Mouse (Mus musculus) CD4-positive, CD25-positive, alpha-beta regulatory T cell, adult 4 months (primary cell): Measurements from ENCODE around the gene Atg101. TPM values are rescaled to one million over a fixed set of nuclear protein-coding genes. Genes with fewer than 3 reads are reported as not detected.

Source experiments
- ATAC-seq: one replicate; pipeline ENCODE4 v1.8.0; 2017
- polyA plus RNA-seq, 2 experiments: library from polyadenylated mRNA; unstranded; fragments of 100-300 nt; shearing (Covaris generic); gene quantifications; one replicate each; pipeline ENCODE4 v1.2.1; 2017

The Atg101 gene
- polyA plus RNA-seq, 2 experiments from 2014 or later: 67.8 to 79.0 TPM

- ATAC-seq: no peak
Observed at GRCm38 (mm10) chr15:101255842-101256462, 28.1 kb upstream of the Atg101 start.

DNA sequence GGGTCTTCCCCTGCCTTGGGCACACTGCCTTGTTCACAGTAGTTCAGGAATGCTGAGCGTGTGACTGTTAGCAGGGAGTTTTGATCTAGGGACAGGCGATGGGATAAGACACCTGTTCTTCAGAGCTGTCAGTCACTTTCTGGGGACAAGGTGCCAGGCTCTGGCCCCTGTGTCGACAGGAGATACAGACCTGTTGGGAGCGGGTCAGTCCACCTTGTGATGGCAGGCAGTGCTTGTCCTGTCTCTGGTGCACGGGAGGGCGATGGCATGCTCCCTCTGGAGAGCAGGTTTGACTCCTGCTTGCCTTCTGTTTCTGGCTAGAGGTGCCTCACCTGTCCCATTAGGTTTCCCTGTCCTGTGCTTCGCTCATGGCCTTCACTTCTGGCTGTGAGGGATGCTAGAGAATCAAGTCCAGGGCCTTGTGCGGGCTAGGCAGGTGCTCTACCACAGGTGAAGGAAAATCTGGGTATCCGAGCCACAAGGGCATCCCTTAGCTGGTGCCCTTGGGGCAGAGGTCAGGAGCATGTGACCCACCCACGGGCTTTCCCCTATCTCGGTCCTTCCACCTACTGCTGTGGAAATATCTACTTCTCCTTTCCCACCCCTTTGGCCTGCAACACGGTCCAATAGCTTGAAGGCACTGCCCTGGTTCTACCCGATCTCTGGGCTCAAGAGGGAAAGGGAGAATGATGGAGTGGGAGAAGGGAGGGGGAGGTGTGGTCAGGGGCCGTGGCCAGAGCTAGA lies 27.4 kb upstream of the Atg101 start:
- ATAC-seq: no peak

DNA sequence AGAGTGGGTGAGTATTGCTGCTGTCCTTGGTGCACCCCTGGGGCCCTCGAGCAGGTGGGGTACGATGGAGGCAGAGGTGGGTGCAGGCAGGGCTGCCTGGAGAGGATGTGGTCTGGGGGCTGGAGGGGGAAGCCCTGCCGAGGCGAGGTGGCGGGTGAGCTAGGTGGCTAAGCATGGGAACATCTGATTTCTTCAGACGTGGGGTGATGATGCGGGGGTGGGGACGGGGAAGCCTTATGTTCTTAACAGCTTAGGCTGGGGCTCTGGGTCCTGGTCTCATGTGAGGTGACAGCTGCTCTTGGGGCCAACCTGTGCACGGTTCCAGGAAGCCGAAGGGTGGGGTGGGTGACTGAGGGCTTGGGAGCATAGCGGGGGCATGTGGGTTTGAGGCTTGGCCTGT lies 25.7 kb upstream of the Atg101 start:
- ATAC-seq: peak; percentile 66

DNA sequence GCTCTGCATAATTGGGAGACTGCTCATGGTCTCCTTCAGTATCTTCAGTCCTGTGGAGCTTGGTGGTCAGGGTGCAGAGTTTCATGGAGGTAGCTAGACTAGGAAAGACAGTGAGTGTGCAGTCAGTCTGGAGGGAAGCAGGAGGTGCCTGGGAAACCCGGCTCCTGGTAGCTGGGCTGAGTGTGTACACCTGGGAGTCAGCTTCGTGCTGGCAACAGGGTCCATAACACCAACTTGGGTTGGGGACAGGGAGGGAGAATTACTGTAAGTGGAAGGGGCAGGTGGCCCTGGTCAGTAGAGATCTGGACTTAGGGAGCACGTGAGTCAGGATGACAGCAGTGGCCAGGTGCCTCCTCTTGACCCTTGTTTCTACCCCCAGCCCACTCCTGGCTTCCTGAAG lies 24.1 kb upstream of the Atg101 start:
- no peak for ATAC-seq

DNA sequence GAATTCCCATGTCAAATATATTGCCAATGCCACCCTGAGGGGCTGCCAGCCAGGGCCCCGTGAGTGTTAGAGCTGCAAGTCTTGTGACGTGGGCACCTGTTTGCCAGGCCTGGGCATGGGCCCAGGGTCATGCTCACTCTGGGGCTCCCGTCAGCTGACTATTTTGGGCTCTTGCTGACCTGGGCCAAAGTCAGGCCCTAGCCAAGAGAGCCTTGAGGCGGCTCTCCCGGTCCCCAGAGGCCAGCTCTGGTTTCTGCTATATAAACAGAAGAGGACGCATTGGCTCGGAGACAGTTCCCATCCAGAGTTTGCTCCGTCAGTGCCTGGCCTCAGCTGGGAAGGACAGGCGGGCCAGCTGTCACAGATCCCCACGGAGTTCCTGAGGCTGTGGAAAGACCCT lies 23.7 kb upstream of the Atg101 start:
- no peak for ATAC-seq

DNA sequence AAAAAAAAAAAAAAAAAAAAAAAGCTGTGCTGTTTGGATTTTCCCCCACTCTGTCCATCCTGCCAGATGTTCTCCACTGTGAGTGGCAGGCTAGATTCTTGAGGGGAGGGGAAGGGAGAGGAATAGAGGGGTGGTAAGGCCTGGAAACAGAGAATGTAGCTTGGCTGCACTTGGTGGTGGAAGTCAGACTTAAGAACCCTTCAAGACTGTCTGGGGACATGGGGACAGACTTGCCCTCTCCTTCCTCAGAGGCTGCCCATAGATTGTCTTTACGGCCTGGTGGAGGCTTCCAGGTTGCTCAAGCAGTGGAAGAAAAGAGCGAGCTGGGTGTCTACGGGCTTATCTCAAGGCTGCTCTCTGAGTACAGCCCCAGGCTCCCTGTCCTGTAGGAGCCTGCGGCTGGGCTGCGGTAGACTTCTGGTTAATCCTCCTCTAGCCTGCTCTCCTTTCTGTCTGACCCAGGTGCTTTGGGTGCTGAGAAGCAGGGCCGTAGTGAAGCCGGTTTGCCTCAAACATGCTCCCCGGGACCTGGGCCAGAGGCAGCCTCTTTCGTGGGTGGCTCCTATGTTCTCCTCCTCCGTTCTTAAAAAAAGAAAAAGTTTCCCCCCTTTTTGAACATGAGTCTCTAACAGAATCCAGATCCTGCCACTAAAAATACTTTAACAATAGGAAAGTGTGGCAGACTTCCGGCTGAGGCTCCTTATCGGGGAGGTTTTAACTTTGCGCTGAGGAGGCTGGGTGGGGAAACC lies 23.0 kb upstream of the Atg101 start:
- no peak for ATAC-seq

GRCm38 (mm10) chr15:101262502-101262901 lies 21.6 kb upstream of the Atg101 start:
- no peak for ATAC-seq

DNA sequence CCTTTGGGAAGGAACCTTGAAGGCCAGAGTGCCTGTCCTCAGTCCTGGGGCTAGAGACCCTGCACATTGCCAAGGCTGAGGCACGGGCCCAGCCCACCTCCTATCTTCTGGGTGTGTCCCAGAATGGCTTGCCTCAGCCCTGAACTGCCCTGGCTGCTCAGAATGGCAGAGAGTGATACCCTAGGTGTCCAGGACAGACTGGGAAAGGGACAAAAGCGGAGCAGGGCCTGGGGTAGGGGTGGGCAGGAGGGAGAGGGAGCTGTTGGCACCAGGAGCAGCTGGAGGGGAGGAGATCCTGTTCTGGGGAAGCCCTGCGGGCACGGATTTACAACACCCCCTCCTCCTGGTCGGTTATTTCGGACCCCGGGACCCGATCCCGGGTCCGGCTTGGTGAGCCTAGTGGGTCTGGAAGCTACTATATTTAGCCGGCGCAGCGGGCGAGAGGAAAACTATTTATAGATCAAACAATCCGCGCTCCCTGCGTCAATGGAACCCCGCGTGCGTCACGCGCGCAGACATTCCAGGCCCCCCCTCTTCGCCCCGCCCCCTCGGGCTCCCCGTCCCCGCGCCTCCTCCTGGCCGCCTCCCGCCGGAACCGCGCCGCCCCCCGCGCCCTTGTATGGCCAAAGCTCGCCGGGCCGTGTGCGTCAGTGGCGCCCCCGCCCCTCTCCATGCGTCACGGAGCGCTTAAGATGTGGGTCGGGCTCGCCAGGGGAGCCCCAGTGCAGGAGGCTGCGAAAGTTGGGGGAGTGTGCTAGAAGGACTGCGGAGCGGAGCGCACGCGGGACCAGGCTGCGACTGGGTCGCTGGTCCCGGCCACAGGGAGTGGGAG lies 17.7 kb upstream of the Atg101 start:
- ATAC-seq: peak; percentile 87

DNA sequence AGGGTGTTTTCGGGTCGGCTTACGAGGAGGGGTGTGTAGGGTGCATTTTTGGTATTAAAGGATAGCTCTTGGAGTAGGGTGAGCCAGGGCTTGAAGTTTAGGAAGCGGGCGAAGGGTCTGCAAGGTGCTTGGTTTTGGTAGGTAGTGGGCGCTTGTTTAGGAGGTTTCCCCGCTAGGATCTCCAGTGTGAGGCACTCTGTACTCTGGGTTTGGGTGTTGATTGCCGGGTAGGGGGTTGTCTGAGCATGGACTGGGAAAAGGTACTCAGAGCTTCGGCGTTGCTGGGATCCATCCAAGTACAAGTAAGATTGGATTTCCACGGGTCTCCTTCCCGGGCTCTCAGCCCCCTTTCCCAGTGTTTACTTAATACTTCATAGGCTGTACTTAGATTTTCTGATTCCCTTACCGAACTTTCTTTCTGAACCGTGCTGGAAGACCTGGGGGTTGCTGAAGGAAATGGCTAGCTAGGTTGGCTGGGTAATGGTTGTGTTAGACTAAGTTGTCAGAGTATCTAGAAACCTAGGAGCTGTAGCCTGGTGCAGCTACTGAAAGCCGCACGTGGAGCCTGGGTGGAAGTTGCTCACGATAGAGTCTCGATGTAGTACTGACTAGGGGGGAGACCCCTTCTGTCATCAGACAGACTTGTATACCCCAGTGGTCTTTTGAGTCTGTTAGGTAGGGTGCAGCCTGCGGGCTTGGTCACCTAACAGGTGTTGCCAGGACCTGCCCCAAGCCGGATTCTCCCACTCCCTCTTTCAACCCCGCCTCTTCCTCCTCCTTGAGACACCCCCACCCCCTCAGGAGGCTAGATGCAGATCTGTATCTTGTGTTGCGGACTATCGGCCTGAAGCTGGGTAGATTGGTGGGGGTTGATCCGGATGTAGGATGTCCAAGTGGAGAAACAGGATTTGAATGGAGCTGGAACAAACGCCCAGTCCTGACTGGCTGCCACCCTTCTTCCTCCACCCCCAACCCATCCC lies 16.7 kb upstream of the Atg101 start:
- ATAC-seq: peak; percentile 31

DNA sequence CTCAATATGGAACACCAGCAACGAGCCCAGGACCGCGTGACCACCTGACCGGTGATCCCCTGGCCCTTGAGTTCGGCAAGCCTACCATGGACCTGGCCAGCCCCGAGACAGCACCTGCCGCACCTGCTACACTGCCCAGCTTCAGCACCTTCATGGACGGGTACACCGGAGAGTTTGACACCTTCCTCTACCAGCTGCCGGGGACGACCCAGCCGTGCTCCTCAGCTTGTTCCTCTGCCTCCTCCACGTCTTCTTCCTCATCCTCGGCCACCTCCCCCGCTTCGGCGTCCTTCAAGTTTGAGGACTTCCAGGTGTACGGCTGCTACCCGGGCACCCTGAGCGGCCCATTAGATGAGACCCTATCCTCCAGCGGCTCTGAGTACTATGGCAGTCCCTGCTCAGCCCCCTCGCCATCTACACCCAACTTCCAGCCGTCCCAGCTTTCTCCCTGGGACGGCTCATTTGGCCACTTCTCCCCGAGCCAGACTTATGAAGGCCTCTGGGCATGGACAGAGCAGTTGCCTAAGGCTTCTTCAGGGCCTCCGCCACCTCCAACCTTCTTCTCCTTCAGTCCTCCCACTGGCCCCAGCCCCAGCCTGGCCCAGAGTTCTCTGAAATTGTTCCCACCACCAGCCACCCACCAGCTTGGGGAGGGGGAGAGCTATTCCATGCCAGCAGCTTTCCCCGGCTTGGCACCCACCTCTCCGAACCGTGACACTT lies 13.8 kb upstream of the Atg101 start:
- no peak for ATAC-seq

DNA sequence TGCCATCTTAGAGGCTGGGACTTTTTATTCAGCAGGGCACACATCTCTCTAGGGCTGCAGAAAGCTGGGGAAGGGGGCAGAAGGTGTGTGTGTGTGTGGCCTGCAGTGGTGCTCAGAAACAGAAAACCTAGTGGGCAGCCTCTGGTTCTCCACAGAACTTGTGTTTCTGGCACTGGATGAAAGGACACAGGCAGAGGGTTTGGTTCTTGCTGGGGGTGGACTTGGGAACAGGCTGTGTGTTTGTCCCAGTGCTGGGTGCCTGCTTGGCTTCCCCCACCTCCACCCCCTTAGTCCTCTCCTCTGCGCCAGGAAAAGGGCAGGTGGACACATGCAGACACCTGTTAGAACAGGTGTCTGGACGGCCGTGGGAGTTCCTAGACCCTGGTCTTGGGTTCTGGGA lies 13.0 kb upstream of the Atg101 start:
- ATAC-seq: no peak

DNA sequence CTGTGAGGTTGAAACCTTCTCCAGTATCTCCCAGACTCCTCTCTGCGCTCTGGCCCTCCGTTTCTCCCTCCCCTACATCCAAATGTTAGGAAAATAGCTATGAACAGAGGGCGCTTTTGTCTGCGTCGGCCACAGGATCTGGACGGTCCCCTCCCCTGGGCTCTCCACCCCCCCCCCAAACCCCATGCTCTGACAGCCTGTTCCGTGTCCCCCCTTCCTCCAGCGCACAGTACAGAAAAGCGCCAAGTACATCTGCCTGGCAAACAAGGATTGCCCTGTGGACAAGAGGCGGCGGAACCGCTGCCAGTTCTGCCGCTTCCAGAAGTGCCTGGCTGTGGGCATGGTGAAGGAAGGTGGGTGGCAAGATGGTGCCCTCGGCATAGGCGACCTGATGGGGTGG lies 12.6 kb upstream of the Atg101 start:
- ATAC-seq: no peak

DNA sequence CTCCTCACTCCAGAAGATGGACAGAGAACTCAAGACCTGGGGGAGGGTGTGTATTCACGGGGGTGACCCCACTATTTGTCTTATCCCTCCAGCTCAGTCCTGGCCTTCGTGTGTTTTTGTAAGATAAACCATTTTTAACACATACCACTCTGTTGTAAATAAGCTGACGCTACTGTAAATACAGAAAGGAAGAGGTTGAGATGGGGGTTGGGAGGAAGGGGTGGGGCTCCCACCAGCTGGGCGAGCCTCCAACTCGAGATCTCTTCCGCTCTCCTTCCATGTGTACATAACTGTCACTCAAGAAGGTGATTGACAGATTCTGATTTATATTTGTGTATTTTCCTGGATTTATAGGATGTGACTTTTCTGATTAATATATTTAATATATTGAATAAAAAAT lies 9.7 kb upstream of the Atg101 start:
- ATAC-seq: peak; percentile 76

DNA sequence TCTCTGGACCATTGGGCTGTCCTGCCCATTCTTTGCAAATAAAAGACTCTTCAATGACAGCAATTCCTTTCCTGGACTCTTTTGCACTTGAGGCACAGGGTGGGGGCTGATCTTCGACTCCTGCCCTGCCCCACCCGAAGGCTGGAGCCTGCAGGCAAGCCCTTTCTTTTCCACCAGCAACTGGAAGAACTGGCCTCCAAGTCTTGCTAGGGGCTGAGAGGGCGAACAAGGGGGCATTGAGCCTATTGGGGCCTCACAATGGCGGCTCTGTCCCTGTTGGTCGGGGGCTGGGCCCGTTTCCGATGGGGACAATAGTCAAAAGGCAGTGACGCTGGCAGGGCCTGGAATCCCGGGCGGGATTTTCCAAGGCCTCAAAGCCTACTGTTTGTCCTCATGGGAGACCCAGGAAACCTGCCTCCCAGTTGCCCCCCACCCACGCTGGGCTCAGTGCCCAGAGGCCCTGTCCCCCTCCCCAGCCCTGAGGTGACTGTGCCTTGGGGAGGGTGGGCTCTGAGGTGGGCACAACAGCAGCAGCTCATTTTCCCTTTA lies 6.6 kb upstream of the Atg101 start:
- ATAC-seq: no peak

DNA sequence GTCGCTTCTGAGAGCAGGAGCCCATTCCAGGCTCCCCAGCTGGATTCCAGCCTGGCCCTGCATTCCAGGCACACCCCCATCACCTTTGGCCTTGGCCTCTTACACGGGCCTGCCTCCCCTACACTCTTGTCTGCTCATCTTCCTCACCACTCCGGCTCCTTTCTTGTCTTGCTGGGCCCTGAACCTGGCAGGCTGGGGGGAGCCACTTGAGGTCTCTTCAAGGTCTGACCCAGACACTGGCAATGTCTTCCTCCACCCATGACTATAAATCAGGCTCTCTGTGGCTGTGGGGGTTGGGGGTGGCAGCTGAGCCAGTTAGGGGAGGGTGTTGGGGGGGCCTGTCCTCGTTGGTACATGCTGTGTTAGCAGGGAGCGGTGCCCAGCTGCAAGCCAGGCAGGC lies 5.5 kb upstream of the Atg101 start:
- no peak for ATAC-seq

- no peak for ATAC-seq
Observed at GRCm38 (mm10) chr15:101279430-101279999, 4.6 kb upstream of the Atg101 start.

DNA sequence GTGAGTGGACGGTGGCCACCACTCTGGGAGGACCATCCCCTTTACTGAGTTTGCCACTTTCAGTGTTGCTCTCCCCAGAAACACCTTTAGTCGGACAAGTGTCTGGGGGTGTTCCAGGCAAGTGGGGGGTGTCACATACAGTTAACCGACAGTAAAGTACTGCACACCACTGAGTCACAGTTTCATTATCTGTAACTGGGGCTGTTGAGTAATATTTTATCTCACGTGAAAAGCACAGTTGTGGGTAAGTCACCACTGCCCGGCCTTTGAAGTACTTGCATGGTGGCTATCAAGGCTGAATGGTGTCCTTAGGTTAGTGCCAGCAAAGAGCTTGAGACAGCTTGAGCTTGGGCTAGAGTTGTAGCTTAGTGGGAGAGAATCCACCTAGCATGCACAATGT lies 1.6 kb upstream of the Atg101 start:
- ATAC-seq: no peak

DNA sequence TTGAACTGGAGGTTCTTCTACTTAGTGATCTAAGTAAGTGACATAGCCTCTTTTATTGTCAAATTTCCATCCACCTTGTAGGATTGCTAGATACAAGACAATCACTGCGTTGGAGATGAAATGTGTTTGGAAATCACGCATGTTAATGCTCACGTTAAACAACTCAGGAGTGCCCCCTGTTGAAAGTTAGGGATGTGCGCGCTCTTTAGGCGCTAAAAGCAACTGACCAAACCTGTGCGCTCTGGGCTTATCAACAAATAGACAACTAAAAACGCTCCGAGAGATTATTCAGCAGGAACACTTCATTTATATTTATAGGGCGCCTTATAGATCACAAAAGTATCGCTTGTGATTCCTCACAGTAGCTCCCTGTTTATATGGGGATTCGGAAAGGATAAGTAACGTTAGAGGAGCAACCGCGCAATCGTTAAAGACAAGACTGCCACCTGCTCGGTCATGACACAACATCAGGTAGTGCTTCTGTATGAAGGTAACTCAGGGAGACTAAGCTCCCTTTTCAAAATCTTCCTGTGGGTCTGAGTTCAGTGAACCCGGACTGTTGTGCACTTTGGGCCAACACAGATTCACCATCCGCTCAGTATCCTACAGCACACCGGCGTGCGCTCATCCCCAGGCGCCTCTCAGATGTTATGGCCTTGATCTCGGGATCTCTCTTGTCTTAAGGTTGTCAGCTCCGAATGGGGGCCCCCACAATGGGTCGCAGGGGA lies 725 bp upstream of the Atg101 start:
- peak; percentile 52 for ATAC-seq

DNA sequence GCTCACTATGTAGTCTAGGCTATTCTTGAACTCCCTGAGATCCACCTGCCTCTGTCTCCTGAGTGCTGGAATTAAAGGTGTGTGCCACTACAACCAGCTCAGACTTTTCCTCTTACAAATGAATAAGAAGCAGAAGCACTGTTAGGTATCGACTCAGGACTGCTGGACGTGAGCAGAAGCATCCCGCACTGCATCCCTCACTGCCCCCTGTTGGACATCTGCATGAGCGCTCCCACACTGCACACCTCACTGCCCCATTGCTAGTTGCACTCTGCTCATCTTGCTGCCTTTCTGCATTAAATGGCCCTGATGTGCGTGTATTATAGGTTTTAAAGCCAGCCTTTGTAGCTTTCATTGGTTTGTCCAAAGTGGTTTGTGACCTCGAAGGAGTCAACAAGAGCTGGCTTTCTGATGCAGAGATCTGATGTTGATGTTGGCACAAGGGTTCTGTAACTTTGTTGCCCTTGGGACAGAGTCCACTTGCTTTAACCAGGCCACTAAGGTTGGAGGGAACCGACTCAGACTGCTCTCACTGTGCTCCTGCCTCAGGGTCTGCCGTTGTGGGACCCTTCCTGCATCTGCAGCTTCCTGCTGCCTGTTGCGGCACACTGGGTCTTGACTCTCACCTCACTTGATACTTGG lies 2.2 kb downstream of the Atg101 start:
- no peak for ATAC-seq
